Mouse (Mus musculus): ENCODE results near the gene Slc6a20b. TPM values are rescaled to one million over a fixed set of nuclear protein-coding genes. Genes with fewer than 3 reads are reported as not detected.
"Not testable (repeated sequence)": the region's sequence is repeated elsewhere in the genome, so short reads cannot be mapped to it uniquely, and the experiment has no call there.

Gene Slc6a20b
- under 1 TPM; 0.27 to 0.28 TPM for total RNA-seq (2021)

- no peak for DNase-seq (ENCODE audit: extremely low spot score in 1 of 2, low spot score in 1 of 2)
Measured at GRCm38 (mm10) chr9:123632281-123632680, at the start of gene Slc6a20b. Gene Slc6a20b, minus strand, starts transcription at chr9:123632565.

DNA sequence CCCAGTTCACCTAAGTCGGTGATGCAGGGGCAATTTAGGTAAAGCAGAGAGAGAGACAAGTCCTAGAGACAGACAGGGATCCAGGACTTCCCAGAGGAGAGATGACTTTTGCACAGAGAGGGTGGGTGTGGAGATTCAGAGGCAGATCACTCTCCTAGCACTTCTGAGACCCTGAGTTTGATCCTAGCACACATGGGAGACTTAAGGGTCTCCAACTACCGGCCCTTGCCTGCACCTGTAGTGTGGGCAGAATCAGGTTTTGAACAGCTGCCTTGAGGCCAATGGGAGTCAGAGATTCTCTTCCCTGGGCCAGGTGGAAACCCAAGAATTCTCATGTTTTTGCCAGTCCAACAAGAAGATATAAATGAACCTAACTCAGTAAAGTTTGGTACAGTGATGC, 46.8 kb upstream of the Slc6a20b start:
- DNase-seq (ENCODE audit: extremely low spot score in 1 of 2, low spot score in 1 of 2) = no peak

DNA sequence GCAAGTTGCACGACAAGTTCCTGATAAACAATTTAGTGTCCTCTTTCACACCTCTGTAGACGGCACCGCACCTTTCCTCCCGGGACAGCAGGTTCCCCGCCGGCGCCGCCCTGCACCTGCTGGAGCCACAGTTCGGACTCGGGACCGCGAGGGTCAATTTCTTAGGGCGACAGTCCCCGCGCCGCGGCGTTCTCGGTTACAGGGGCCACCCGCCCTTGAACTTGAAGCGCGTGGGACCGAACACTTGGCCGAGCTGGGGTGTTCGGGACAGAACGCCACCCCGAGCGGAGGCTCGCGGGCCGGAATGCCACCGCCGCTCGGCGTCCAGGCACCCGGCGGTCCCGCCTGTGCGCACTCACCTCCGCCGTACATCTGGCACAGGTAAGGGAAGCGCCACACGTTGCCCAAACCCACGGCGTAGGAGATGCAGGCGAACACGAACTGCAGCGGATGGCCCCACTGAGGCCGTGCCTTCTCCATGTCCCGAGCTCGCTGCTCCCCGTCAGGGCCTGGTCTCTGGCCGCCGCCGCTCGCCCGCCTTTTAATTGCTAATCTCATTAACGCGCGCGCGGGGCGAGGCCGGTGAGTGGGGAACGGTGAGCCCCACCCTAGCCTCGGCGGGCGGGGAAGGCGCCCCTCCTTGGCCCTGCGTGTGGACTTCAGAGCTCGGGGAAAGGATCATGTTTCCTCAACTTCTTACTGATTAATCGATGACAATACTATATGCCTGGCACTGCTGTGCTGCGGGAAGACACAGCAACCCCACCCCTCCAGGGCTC, 46.2 kb upstream of the Slc6a20b start, which contains the start of the genes Ccr9 and Slc6a20a:
Gene Ccr9, plus strand, starts transcription at position 113 of the 779 bp plus-strand sequence.
Gene Slc6a20a, minus strand, starts transcription at position 559 of the 779 bp plus-strand sequence.
- peak in 1 of 2 experiments; percentile 13 for DNase-seq (ENCODE audit: extremely low spot score in 1 of 2, low spot score in 1 of 2)

DNA sequence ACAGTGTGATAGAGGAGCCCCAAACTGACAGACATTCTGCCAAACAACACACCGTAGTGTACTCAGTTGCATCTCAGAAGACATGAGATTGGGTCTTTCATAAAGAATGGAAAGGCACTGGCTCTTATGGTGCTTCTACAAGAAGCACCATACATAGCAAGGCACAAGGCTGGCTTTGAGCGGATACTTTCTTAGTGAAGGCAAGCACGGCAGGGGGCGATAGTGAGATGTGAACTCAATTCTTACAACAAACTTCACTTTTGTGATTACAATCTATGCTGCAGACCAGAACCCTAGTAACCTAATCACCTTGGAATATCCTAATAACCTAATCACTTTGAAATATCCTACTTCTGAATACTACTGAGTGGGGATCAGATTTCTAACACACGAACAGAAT, 33.3 kb upstream of the Slc6a20b start:
- peak in 1 of 2 experiments; percentile 62 for DNase-seq (ENCODE audit: extremely low spot score in 1 of 2, low spot score in 1 of 2)

GRCm38 (mm10) chr9:123659986-123660676, 27.8 kb upstream of the Slc6a20b start:
- DNase-seq (ENCODE audit: extremely low spot score in 1 of 2, low spot score in 1 of 2) = not testable (repeated sequence)

DNA sequence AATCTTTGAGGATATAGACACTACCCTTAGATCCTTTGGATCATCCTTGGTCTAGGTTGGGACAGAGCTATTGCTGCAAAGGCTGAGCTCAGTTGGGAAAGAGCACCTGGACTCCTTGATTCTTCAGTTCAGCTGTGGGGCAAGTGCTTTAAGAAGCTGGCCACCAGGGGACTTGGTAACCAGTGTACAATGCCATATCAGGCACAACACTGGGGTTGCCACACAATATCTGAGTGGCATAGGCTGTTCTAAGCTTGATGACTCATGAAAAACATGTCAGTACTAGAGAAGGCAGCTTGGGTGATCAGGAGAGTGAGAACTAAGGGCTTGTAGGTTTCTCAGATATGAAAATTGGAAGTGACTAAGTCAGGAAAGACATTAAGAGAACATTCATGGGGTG, 26.6 kb upstream of the Slc6a20b start:
- DNase-seq (ENCODE audit: extremely low spot score in 1 of 2, low spot score in 1 of 2) = no peak

DNA sequence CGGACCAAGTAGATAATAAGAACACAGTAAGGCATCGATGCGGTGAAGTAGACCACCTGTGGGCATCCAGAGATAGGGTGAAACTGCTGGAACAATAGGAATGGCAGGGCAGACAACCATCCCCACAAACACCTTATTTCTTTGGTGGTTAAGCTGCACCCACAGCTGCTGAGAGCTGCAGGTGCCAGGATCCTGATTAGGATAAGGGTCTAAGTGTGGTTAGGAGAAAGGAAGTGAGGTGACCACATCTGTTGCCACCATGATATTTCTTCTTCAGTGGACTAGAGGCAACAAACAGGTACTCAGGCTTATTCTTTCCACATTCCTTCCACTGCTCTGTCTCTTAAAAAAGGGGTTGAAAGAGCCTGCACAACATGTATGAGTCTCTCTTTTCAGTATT, 25.1 kb upstream of the Slc6a20b start:
- no peak for DNase-seq (ENCODE audit: extremely low spot score in 1 of 2, low spot score in 1 of 2)

GRCm38 (mm10) chr9:123651369-123651768, 19.0 kb upstream of the Slc6a20b start:
- DNase-seq (ENCODE audit: extremely low spot score in 1 of 2, low spot score in 1 of 2) = no peak

DNA sequence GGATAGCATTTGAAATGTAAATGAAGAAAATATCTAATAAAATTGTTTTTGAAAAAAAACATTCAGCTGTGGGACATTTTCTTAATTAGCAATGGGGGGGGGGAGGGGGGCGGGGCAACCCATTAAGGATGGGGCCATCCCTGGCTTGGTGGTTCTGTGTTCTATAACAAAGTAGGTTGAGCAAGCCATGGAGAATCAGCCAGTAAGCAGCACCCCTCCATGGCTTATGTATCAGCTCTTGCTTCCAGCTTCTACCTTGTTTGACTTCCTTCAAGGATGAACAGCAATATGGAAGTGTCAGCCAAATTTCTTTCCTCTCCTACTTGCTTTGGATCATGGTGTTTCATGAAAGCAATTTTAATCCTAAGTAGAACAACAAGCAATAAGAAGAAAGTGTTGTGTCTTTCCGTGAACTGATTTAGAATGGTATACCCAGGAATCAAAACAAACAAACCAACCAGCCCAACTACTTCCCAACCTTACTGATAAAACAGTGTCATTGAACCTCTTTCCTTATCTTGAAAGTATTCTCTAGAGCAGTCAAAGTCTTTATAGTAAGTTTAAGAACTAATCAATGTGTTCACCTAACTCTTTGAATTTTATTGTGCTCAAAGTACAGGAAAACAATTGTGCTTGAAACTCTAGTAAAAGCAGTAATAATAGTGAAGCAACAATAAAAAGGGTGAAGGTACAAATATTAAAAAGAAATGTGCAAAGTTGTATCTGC, 17.6 kb upstream of the Slc6a20b start:
- no peak for DNase-seq (ENCODE audit: extremely low spot score in 1 of 2, low spot score in 1 of 2)

GRCm38 (mm10) chr9:123640106-123640505, 7.7 kb upstream of the Slc6a20b start:
- DNase-seq (ENCODE audit: extremely low spot score in 1 of 2, low spot score in 1 of 2) = no peak

DNA sequence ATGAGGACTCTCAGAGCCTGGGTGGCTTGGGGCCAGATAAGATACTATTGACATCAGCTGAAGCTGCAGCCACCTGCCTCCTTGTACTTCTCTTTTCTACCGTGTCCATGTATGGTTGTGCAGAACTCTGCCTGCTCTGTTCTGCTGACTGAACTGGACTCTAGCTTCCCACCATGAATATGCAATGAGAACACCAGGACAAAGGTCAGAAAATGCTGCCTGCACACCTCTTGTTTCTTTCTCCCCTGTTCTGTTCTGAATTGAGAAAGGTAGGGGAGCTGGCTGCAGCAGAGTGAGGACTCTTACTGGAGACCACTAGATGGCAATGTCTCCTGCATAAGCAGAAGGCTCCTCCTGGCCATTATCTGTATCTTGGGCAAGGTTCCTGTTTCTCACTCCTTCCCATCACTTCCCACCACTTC, 6.3 kb upstream of the Slc6a20b start:
- no peak for DNase-seq (ENCODE audit: extremely low spot score in 1 of 2, low spot score in 1 of 2)

DNA sequence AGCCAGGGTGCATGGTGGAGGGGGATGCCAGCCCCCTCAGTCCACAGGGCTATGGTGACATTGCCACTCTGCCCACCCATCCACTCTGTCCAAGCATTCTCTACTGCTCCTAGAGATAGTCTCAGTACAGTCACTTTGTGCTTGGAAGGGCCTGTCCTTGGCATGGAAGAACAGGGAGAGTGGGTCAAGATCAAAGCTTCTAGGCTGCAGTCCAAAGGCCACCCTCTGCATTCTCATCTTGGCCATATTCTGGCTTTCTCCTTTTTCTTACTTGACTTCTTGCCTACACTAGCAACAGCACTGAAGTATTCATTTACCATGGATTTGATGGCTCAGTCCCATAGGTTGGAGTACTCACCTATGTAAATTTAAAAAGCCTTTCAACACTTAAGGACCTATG, 5.9 kb upstream of the Slc6a20b start:
- DNase-seq (ENCODE audit: extremely low spot score in 1 of 2, low spot score in 1 of 2) = no peak

DNA sequence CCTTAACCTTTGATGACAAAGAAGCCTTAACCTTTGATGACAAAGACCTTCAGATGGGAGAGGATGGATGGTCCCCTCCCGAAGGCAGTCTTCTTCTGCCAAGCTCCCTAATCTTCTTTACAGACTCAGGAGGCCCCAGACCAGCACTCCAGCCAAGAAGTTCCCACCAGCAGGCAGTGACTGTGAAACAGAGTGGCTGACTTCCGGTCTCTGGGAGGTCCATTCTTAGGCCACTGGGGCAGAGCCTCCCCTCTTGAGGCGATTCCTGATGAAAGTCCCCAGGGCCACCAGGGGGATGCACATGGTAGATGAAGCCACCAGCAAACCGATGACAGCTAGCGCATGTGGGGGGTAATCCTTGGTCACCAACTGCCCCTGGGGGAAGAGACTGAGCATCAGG, 4.4 kb upstream of the Slc6a20b start:
- no peak for DNase-seq (ENCODE audit: extremely low spot score in 1 of 2, low spot score in 1 of 2)

- DNase-seq (ENCODE audit: extremely low spot score in 1 of 2, low spot score in 1 of 2) = no peak
Measured at GRCm38 (mm10) chr9:123632993-123633392, 628 bp upstream of the Slc6a20b start.

- no peak for DNase-seq (ENCODE audit: extremely low spot score in 1 of 2, low spot score in 1 of 2)
Measured at GRCm38 (mm10) chr9:123631666-123632065, 699 bp downstream of the Slc6a20b start.

DNA sequence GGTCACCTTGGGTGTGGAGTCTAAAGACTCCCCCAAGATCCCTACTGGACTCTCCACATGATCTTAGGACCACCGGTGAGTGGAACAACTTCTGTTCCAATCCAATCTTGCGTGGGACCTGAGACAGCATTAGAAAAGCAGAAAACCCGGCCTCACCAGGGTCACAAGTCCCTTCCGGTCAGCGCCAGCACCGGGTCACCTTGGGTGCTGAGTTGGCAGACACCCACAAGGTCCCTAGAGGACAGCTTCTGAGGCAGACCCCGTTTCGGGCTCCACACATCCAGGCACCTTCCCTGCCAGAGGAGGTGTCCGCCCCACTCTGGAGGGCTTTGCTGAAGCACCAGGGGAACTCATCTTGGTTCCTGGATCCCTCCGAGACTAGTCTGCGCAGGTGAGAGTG, 6.5 kb downstream of the Slc6a20b start:
- DNase-seq (ENCODE audit: extremely low spot score in 1 of 2, low spot score in 1 of 2) = no peak

GRCm38 (mm10) chr9:123624741-123625140, 7.6 kb downstream of the Slc6a20b start:
- DNase-seq (ENCODE audit: extremely low spot score in 1 of 2, low spot score in 1 of 2) = no peak

DNA sequence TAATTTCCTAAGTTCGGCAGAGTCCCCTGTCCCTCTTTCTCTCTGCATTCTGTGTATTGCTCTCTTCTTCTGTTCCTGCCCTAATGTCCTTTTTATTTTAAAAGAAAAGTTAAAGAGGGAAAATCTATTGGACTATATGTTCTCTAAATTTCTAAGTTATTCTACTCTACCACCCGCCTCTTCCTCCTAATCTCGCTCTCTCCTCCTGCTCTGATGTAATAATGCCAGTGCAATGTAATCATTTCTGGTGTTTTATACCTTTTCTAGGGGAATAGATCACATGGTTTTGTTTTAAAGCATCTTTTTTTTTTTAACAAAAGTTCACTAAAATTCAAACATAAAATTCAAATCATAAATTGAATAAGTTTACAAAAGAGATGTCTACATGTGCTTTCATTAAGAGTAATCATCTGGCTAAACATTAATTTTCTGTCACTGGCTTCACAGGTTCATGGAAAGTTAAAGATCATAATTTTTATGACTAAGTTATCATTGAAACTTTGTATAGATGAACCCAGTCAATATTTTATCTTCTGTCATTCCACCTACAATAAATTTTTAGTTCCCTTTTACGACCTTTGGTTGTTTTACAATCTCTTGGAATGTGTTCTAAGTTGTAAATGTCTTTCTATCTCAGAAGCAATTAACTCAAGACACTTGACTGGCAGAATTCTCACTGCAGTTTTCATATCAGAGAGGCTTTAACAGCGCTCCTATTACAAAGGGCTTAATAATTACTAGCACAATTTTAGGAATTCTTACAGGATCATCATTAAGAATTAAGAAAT, 11.9 kb downstream of the Slc6a20b start:
- no peak for DNase-seq (ENCODE audit: extremely low spot score in 1 of 2, low spot score in 1 of 2)

DNA sequence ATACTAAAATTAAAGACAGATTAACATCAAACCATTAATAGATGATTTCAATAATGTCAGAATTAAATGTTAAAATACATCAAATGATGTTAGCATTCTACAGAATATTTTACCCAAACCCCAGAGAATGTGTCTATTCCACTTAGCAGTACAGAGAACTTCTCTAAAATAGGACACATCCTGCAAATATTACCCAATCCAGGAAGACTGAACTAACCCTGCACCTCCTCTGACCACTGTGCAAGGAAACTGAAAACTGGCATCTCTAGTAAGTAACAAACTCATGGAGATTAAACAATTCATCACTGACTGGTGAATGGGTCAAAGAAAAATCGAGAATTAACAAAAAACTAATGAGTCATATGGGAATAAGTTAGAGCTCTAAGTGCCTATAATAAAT, 30.8 kb downstream of the Slc6a20b start:
- DNase-seq (ENCODE audit: extremely low spot score in 1 of 2, low spot score in 1 of 2) = no peak

DNA sequence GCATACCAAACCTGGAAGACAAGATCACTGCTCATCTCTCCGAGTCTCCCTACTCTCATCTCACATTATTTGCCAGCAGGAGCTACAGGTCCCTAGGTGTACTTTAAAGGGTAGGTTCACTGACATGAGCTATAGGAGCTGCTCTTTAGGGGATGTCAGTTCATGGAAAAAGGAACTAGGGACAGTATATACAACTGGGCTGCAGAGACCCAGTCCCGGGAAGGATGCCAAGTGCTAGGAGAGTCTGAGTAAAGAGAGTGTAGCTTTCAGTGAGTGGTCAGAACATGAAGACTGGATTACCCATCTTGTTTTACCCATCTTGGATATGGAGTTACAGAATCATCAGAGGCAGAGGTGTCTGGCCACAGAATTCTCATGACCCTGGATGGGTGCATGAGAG, 35.0 kb downstream of the Slc6a20b start:
- no peak for DNase-seq (ENCODE audit: extremely low spot score in 1 of 2, low spot score in 1 of 2)

Measured in layer of hippocampus, postnatal 25 days (tissue).